Mouse (Mus musculus) adrenal gland, postnatal 14 days (tissue): ENCODE measurements at regions not wholly inside any gene's neighbourhood (a gene's known extent, or its start where the extent isn't known, plus 50 kb on each side); places are given as distances from the start of the nearest gene placed in this dataset.

Experiments
- DNase-seq: peaks from one replicate; pipeline ENCODE4 v3.0.0; 2021; ENCODE audit warnings: mixed read lengths

DNA sequence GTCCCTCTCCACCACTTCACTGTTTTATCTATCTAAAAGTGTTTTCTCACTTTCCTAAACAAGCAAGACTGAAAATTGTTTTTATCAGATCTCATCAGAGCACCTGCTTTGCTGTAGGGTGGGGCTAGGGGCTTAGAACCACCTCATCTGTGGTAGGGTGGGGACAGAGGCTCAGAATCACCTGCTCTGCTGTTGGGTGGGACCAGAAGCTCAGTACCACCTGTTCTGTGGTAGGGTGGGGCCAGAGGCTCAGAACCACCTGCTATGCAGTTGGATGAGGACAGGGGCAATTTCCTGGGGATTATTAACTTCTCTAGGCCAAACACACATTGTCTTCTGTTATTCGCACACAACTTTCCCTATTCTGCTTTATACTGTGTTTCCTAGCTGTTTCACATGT, 585.4 kb upstream of the Plxna2 start:
- no peak for DNase-seq

DNA sequence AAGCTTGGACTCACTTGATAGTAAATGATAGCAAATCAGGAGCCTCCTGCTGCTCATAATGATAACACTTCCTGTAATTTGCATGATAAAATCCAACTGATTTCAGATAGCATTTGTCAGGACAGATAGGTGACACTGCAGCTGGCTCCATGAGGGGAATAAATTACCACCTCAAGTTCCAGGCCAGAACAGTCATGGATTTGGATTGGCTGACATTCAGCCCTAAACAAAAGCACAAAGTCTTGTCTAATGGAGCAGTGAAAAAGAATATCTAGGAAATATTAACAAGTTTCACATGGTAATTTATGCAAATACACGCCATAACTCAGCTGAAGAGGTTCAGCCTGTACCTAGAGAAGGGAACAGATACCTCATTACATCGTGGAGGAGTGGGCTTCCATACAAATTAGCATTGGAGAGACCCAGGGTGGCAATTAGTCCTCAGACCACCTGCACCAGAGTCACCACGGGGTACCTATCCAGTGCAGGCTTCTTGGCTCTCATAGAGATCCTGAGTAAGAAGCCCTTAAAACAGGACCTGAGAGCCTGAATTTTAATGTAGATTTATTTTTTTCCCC, 587.3 kb upstream of the Plxna2 start:
- DNase-seq = no peak

DNA sequence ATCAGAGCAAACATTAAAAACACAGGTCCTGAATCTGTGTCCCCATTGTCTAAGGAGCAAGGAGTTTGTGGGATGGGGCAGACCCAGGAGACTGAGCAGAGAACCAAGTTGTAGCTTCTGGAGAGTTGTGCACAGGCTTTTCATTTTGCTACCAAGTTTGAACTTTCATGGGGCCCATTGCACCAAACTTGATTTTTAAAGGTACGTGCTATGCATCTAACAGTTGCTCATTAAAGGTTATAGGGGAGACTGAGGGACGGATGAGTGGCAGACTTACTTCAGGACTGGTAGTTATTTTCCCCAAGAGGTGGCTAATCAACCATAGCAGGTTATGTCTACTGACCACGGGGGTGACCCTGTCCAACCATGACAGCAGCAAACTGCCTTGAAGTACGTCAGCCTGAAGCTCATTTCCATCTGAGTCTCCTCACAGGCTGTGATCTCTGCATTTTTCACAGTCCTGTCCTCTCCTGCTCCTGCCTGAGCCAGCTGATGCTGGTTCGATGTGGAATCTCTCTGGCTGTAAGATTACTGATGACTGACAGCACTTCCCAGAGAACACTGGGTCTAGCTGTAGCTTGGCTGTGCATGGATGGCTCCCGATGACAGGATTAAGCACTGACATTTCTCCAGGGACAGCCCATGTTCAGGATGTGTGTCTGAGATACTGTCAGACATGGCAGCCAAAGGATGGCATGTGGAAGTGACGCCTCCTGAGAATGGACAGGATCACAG, 590.9 kb upstream of the Plxna2 start:
- DNase-seq = no peak

DNA sequence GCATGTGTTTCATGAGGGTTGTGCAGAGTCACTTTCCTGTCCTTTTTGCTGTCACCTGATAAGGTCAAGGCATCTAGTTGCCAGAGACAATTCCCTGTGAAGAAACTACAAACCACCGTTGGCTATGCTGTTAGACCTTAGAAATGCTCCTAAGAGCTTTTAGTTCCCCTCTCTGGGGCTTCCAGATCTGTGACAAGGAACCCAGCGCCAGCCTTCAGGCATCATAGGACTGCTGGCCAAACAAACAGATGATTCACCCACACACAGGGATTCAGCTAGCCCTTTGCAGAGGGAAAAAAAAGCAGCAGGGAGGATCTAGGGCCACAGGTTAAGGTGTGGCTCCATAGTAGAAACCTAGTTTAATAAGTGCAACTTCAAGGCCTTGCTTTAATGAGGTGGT, 591.8 kb upstream of the Plxna2 start:
- DNase-seq = peak; percentile 27

DNA sequence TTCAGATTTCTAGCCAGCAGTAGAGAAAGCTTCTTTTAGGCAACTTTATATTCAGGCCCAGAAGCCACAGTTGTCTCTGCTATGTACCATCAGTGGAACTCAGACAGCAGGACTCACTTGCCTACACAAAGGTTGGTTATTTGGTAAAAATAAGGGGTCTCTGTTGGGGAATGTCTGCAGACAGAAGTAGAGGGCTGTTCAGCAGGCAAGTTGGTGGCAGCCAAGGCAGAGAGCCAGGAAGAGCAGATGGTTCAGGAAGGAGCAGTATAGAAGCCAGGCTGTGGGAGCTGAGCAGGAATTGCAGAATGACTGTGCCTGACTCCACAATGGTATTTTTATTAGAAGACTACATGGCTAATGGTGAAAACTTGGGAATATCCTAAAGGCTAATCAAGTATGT, 598.7 kb upstream of the Plxna2 start:
- DNase-seq = no peak

DNA sequence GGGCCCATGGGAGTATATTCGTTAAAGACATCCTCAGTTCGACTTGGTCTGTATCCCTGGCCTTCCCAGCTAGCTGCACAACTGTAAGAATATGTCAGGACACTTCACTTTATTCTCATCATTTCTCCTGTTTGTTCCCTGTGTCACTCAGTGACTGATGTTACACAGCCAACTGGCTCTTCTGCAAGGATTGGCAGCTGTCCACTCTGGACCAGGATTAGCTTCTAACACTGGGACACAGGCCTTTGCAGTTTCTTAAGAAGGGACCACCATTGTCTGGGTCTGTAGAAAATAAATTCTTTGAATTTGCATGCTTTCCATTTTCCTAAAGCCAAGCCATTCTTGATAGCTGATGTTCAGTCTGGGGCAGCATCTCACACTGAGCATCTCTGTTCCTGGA, 622.1 kb upstream of the Camk1g start:
- DNase-seq = no peak

DNA sequence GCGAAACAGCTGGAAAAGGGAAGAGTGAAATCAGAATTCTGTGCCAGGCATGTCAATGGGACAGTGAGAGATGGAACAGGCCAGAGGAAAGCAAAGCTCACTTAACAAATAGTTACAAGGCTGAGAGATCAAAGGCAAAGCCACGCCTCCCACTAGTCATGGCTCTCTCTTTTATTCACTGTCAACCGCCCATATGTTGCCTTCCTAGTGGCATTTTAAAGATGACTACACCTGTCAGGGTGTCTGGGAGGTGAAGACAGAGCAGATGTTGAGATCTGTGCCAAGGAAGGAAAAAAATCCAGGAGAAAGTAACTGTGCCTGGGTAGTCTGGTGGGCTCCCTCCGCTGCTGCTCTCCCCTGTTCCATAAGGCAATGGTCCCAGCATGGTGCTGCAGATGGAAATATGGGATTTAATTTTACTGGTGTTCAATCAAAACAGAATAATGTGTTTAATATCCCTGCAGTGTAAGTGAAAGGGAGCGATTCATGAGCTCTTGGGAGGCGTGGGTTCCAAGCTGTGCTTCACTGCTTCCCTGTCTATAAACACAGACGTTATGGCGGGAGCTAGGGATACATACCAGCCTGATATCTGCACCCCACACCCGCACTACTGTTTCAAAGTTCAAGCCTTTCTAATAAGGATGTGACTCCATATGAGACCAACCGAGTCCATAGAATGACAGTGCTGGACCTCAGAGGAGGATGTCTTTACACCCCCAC, 620.0 kb upstream of the Camk1g start:
- no peak for DNase-seq

DNA sequence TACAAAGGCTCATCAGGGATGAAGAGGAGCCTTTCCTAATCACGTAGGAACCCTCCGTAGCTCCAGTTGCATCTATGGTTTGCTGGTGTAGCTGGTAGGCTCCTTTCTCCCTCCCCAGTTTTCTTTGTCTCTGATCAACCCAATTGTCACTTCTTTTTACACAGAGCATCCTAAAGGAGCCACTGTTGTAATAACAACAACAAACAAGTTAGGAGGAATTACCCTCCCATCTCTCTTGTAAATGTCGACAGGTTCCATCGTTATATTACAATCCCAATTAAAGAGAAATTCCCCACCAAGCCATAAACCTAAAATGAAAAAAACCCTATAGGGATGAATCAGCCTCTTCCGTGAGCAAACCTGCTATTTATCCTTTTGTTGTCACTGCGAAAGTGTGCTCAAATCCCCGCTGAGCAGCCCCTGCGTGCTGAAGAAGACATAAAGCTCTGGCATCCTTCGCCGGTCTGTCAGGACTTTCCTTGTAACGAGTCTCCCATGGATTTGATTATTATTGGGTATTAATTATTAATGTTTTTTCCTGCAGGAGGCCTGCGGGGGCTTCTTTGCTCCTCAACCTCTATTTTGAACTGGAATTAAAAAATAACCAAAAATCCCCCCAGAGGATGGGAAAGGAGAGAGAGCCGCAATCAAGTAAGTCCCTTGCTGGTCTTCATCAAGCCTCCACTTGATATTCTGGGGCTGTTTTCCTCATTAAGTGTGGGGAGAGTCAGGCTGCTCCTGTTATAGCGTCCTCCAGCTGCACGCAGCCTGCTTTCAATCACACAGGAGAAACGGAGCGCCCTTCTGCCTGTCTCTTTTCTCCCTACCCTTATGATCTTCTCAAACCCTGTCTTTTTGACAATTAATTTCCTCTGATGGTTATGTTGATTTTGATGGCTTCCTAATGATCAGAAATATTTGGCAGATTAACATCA, 619.1 kb upstream of the Camk1g start:
- DNase-seq = no peak

DNA sequence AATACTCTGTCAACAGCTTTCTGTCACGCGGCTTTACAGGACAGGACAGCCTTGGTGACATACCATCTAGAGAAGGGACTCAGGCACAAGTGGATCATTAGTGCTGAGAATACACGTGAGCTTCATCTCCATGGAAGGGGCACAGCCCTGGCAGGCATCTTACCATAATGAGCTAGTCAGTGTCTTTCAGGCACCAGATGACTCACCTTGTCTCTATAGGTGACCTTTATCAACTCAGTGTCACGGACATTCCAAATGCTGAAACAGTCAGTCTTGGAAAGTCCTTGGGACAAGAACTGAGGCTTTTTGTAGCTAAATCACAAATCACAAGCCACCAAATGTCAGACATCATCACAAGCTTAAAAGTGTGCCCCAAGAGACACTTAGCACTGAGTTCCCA, 610.5 kb upstream of the Camk1g start:
- peak; percentile 44 for DNase-seq

DNA sequence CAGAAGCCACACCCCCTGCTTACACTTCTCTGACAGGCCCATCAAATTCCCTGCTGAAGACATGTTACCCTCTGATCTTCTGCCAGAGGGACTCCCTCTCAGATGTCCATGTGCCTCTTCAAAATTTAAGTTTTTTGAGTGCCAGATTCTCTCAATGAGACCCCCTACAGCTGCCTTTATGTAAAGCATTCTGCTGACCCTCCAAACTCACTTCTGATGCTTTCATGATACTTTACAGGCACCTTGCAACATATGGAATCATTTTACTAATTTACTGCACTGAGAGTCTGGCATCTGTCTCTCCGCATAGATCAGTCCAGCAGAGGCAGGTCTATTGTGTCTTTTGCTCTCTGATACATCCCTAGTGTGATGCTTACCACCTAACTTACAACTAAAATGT, 601.4 kb upstream of the Camk1g start:
- no peak for DNase-seq

DNA sequence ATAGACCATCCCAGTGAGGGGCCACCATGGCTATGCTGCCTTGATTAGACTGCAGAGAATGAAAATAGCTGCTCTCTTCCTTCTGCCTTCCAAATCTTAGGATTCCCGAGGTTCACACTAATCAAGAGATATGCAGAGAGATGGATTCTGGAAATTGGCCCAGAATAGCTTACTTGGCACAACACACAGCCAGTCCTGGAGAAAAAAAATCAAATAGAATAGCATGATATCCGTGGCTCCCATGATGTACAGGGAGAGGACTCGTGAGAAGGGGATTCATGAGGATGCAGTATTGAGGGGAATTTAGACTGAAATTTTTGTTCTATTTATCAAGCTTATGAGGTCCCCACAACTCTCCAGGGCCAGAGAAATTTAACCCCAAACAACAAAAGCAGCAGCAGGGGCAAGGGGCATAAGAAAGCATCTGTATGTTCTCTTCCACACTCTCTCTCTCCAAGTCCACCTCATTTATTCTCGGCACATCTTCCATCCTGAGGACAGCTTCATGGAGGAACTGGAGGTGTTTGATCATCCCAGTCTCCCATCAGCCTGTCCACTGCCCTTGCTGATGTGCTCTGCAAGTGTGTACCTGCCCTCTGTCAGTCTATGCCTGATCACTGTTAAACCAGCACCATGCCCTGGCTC, 599.3 kb upstream of the Camk1g start:
- no peak for DNase-seq

DNA sequence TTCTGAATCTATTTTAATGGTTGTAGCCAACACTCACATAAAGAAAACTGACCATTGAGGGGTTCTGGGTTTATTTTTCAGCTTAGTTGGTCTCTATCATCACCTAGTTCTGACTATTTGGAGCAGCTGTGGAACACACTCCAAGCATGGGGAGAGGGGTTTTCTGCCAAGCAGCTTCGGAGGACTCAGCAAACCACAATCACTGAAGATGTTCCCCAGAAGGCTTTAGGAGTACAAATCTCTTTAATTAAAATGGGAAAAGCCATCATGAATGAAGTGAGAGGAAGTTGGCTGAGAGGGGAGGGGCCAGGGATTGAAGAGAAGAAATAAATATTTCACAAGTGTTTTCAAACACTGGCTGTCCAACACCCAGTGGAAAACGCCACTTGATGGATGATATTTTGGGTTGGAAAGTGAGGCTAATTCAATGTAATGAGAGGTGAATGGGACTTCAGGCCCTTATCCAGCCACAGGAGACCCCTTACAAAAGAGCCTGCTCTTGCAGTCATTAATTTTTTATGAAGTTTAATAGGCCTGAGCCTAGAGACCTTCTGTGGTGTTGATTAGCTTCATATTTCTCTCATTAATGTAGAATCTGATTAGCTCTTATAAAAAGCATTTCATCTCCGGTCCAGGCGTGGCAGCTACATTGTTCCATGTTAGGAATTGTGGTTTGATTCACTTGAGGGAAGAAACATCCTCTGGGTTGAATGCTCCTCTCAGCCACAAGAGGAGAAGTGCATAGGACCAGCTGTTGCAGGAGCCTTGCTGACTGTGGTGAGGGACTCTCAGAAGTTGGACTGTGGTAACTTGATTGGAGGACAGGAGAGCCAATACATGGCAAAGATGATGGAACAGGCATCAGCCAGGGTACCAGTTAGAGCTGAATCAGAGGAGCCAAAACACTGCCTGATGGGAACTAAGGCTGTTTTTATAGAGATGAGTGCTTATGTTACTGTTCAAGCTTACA, 598.1 kb upstream of the Camk1g start:
- DNase-seq = no peak

DNA sequence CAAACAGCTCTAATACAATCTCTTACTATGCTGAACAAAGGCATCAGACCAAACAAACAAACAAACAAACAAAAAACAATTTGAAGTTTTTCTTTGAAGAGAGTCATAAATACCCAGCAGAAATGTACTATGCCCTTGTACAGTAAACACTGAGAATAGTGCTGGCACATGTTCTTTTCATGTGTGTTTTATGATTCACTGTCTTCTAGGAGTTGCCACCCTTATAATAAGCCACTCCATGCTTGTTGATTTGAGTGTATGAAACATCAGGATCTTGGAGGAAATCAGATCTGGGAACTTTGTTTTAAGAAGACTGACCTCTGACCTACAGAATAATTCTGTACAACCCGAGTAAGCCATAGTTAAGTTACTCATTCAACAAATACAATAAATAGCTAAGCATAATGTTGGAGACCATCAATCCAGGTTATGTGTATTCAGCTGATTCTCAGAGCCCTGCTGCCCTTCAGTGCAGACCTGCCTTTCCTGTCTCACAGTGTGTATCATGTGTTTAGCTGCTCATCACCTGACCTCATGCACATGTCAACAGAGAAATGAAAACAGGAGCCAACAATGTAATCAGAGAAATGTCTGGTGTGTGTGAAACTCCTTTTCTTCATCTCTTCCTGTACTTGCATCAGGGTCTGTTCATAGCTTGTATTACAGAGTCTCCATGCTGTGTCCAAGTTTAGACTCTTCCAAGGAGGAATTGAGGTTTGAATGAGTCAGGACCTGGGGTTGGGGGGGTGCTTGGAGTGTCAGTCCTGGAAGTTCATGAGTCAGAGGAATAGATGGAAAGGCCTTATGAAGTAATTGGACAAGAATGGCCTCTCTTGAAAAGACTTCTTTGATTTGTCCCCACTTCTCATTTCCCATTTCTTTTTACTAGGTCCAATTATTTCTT, 596.8 kb upstream of the Camk1g start:
- no peak for DNase-seq

DNA sequence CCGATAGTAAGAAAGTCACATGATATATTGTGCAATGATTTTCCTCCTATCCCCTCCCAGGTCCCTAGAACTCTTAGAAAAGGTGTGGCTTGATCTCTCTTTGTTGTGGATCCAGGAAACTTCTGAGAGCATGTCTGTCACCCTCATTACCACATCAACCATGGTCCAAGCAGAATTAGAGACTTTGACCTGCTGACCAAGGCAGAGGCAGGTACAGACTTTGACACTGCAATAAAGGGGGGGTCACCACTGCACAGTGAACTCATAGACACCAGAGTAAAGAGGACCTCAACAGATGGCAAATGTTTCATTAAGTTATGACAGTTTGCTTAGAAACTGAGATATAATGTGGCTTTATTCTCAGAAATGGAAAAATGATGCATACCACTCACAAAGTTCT, 595.2 kb upstream of the Camk1g start:
- DNase-seq = no peak

DNA sequence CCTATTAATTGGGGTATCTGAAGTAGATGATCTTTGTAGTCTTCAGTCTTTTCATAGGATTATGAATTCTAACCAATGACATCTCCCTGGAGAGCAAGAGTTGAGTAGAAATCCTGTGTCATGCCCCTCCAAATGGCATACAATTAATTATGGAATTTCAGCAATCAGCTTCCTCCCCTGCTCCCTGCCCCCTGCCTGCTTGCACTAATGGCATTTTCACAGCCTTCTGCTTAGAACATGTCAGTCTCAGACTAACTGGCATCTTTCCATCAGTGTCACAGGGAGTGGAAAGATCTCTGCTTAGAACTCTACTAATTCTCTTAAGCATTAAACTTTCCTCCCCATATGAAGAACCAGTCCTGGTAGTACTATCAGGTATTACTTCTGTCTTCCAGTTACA, 581.8 kb upstream of the Camk1g start:
- DNase-seq = no peak

DNA sequence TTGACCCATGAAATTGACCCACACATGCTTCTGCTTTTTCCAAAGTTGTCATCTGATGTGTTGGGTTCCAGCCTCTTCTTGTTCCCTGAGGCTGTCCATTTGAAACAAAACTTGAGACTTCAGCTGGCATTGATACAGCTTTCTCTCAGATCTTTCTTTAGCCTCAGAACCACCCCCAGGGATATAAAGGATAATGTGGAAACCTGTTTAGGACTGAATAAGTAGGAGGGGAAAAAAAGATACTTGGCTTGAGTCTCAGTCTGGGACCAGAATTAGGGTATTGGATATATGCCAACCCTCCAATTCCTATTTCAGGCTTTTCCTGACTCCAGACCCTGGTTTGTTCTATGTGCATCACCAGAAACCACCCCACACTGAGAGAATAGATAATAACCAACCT, 579.7 kb upstream of the Camk1g start:
- DNase-seq = no peak

DNA sequence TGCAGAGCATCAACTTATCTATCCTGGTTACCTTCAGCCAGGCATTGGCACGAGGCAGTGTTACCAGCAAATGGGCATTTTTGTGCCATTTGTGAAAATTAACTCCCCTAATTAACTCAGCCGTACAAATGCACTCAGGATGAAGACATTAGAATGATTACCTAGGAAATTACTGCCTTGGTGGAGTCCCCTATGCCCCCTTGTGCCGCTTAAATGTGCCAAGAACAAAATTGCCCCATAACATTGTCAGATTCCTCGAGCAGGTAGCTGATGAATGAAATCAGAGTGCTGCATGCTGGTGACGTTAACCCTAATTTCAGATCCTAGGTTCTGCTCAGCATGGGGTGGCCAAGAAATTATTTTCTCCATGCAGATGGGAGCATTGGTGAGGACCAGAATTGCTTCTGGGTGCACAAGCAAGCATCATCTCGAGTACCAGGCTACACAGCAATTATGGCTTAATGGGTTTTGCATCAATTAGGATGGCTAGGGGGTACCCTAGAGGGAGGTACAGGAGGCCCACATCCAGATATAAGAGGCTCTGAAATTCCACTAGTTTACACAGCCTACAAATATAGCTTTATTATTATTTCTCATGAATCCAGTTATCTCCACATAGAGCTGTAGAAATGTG, 577.0 kb upstream of the Camk1g start:
- no peak for DNase-seq

DNA sequence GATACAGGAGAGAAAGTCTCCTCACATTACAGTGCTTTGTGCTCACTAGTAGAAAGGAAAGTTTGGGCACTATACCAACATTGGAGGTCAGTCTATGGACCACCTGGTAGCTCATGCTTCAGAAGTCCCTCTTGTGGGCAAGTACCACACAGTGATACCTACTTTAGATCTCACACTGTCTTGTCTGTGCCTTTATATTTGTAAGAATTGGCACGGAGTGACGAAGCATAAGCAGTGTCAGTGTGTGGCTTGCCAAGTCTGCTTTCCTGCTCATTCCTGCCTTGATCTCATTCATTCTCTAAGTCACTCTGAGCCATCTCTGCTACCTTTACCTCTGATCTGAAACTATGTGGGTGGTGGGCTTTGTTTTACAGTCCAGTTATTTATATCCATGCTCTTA, 565.9 kb upstream of the Camk1g start:
- DNase-seq = no peak

DNA sequence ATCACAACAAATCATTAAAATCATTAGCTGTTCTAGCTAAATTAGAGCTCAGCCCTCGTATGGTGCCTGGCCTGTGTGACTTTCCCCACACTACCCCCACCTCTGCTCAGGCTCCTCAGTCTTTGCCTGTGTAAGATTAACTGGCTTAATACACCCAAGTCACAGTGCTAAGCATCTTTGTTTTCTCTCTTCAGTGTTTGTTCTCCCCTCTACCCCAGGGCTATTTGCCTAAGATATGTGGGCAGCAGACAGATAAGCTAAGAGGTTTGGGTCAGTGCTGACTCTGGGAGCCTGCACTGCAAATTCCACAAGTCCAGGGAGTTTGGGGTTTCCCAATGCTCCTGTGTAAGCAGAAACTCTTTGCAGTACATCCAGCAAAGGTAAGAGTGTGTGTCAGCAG, 564.2 kb upstream of the Camk1g start:
- DNase-seq = no peak
